Mouse (Mus musculus): ENCODE results near the gene Cttn.

GRCm38 (mm10) chr7:144444788-144445187 is 26.0 kb downstream of the Cttn start:
- TF ChIP-seq POLR2A (IDR thresholded peaks at IDR 0.05; ENCODE audit: borderline replicate concordance, extremely low read depth, insufficient read depth, insufficient read length, poor library complexity, severe bottlenecking) (no peak), CTCF (IDR thresholded peaks at IDR 0.05; ENCODE audit: borderline replicate concordance, extremely low read depth, insufficient read depth, insufficient read length) (no peak)
